Mouse (Mus musculus) adrenal gland, postnatal 14 days (tissue): Measurements from ENCODE around the gene Fam171b. TPM values are rescaled to one million over a fixed set of nuclear protein-coding genes. Genes with fewer than 3 reads are reported as not detected.

Experiments
- DNase-seq: peaks from one replicate; pipeline ENCODE4 v3.0.0; 2021; ENCODE audit warnings: mixed read lengths
- long read RNA-seq, 2 experiments: library from polyadenylated mRNA; stranded (forward); transcript quantifications; one replicate each; pipeline ENCODE4 v2.0.0; 2021
- total RNA-seq: library from RNA; stranded (reverse); gene quantifications from 2 replicates; pipeline ENCODE4 v1.2.3, GENCODE M21; 2021

Gene Fam171b
- total RNA-seq = 4.0 and 5.8 TPM in 2 replicates
- long read RNA-seq, experiment 1, full-length matches to known transcripts = 5 of 5 reads
- long read RNA-seq, experiment 1, partial matches to known transcripts = 0 of 5 reads
- long read RNA-seq, experiment 1, other reads (novel, unspliced or antisense) = 0 of 5 reads
- long read RNA-seq, experiment 2, full-length matches to known transcripts = 2 of 4 reads
- long read RNA-seq, experiment 2, partial matches to known transcripts = 0 of 4 reads
- long read RNA-seq, experiment 2, other reads (novel, unspliced or antisense) = 2 of 4 reads

- peak; percentile 76 for DNase-seq
Observed at GRCm38 (mm10) chr2:83812483-83813272, at the start of gene Fam171b. Gene Fam171b (plus strand): TSS chr2:83812636.

- no peak for DNase-seq
Observed at GRCm38 (mm10) chr2:83766058-83766457, 46.4 kb upstream of the Fam171b start.

GRCm38 (mm10) chr2:83766878-83767277 is 45.6 kb upstream of the Fam171b start:
- no peak for DNase-seq

GRCm38 (mm10) chr2:83768311-83769047 is 44.0 kb upstream of the Fam171b start:
- no peak for DNase-seq

- DNase-seq = peak; percentile 78
Observed at GRCm38 (mm10) chr2:83771155-83771812, 41.2 kb upstream of the Fam171b start.

- DNase-seq = no peak
Observed at GRCm38 (mm10) chr2:83791330-83792073, 20.9 kb upstream of the Fam171b start.

GRCm38 (mm10) chr2:83792102-83792501 is 20.3 kb upstream of the Fam171b start:
- DNase-seq = no peak

- DNase-seq = no peak
Observed at GRCm38 (mm10) chr2:83795766-83796165, 16.7 kb upstream of the Fam171b start.

- DNase-seq = no peak
Observed at GRCm38 (mm10) chr2:83797902-83798497, 14.4 kb upstream of the Fam171b start.

- DNase-seq = no peak
Observed at GRCm38 (mm10) chr2:83813273-83813892, 947 bp downstream of the Fam171b start.

GRCm38 (mm10) chr2:83814009-83814408 is 1.6 kb downstream of the Fam171b start:
- peak; percentile 42 for DNase-seq

GRCm38 (mm10) chr2:83816147-83816546 is 3.7 kb downstream of the Fam171b start:
- DNase-seq = no peak

- DNase-seq = no peak
Observed at GRCm38 (mm10) chr2:83825161-83825560, 12.7 kb downstream of the Fam171b start.

GRCm38 (mm10) chr2:83828895-83829539 is 16.6 kb downstream of the Fam171b start:
- DNase-seq = no peak

GRCm38 (mm10) chr2:83832903-83833302 is 20.5 kb downstream of the Fam171b start:
- DNase-seq = no peak

GRCm38 (mm10) chr2:83835313-83836070 is 23.1 kb downstream of the Fam171b start:
- DNase-seq = no peak

GRCm38 (mm10) chr2:83848495-83848894 is 36.1 kb downstream of the Fam171b start:
- DNase-seq = no peak

GRCm38 (mm10) chr2:83853423-83853822 is 41.0 kb downstream of the Fam171b start:
- no peak for DNase-seq

- no peak for DNase-seq
Observed at GRCm38 (mm10) chr2:83856236-83856635, 43.8 kb downstream of the Fam171b start.
